ENCODE assay signal across 23 mouse cellular contexts in genomic region chr7:67369645-67370044, GRCm38 (mm10). TPM values are rescaled to one million over a fixed set of nuclear protein-coding genes. Genes with fewer than 3 reads are reported as not detected.
DNase-seq lines count a peak whose midpoint lies in the region; ATAC-seq and TF ChIP-seq lines count a peak whose summit lies in the region.
"Had no signal": no experiment of that assay in that cellular context is flagged by ENCODE, and none has a peak within 500 bp of the region (broad histone marks: within the 10 kb centered on the region; RNA-seq: fewer than 3 reads in every experiment).

No protein-coding gene starts in this region.

- no peak for TF ChIP-seq CTCF in liver, adult 2 months (IDR thresholded peaks at IDR 0.05; ENCODE audit: low read depth, low read length)
- no peak for TF ChIP-seq CTCF in liver, postnatal 0 days (IDR thresholded peaks at IDR 0.05; ENCODE audit: low read depth)

- no peaks in the 10 kb centered on the region for H3K9me3 ChIP-seq in heart, embryonic 11.5 days (replicated peaks; ENCODE audit: control insufficient read depth, low read length)
- no peaks in the 10 kb centered on the region for H3K9me3 ChIP-seq in liver, postnatal 0 days (ENCODE audit: low read length)
- H3K9me3 ChIP-seq in neural tube, embryonic 13.5 days = no peaks in the 10 kb centered on the region
- no peaks in the 10 kb centered on the region for H3K9me3 ChIP-seq in neural tube, embryonic 15.5 days (replicated peaks)
- H3K9me3 ChIP-seq: embryonic facial prominence, embryonic 15.5 days; forebrain, embryonic 10.5 days; hindbrain, embryonic 15.5 days; intestine, embryonic 15.5 days; limb, embryonic 10.5 days; liver, embryonic 12.5 days; neural tube, embryonic 12.5 days had no signal

- ATAC-seq in heart, embryonic 11.5 days (replicated peaks; ENCODE audit: insufficient number of reproducible peaks, low FRiP score, low TSS enrichment) = no peak
- ATAC-seq in liver, postnatal 0 days = no peak
- ATAC-seq in neural tube, embryonic 13.5 days (ENCODE audit: low read depth) = no peak
- ATAC-seq in neural tube, embryonic 15.5 days (ENCODE audit: low FRiP score) = no peak
- ATAC-seq: forebrain, postnatal 0 days; intestine, embryonic 15.5 days; liver, embryonic 12.5 days had no signal

- no peak overlapping the region for H3K4me3 ChIP-seq in heart, embryonic 11.5 days (ENCODE audit: low read depth, low read length)
- H3K4me3 ChIP-seq in liver, adult 2 months (ENCODE audit: insufficient read depth, low read depth, low read length) = no peak overlapping the region
- H3K4me3 ChIP-seq in liver, postnatal 0 days (ENCODE audit: low read depth, low read length) = no peak overlapping the region
- no peak overlapping the region for H3K4me3 ChIP-seq in neural tube, embryonic 13.5 days
- H3K4me3 ChIP-seq in neural tube, embryonic 15.5 days (replicated peaks) = no peak overlapping the region
- H3K4me3 ChIP-seq: embryonic facial prominence, embryonic 15.5 days; forebrain, embryonic 10.5 days; hindbrain, embryonic 15.5 days; intestine, embryonic 15.5 days; limb, embryonic 10.5 days; liver, embryonic 12.5 days; neural tube, embryonic 12.5 days had no signal

- no peak for TF ChIP-seq POLR2A in liver, adult 2 months (IDR thresholded peaks at IDR 0.05; ENCODE audit: extremely low read depth, insufficient read depth, low read length)

- 53% methylated on average over 4 of the region's 4 CpGs for WGBS in heart, embryonic 11.5 days (ENCODE audit: insufficient replicate concordance)
- 21% methylated on average over 4 of the region's 4 CpGs for whole genome bisulfite sequencing in liver, adult 2 months
- WGBS in liver, postnatal 0 days (ENCODE audit: insufficient replicate concordance) = 66% methylated on average over 4 of the region's 4 CpGs
- WGBS in neural tube, embryonic 13.5 days = 78% methylated on average over 4 of the region's 4 CpGs
- 66% methylated on average over 4 of the region's 4 CpGs for WGBS in neural tube, embryonic 15.5 days

- TF ChIP-seq EP300 in liver, postnatal 0 days (IDR thresholded peaks at IDR 0.05; ENCODE audit: low read depth) = no peak

- no peak overlapping the region for H3K27ac ChIP-seq in heart, embryonic 11.5 days (ENCODE audit: low read depth, low read length)
- peak overlapping the region; percentile 49; the same call in 1 of the 2 replicates for H3K27ac ChIP-seq in liver, adult 2 months (replicated peaks; ENCODE audit: insufficient read depth, low read depth, low read length)
- no peak overlapping the region for H3K27ac ChIP-seq in liver, postnatal 0 days (ENCODE audit: low read depth)
- no peak overlapping the region for H3K27ac ChIP-seq in neural tube, embryonic 13.5 days (replicated peaks)
- no peak overlapping the region for H3K27ac ChIP-seq in neural tube, embryonic 15.5 days (replicated peaks)
- H3K27ac ChIP-seq: embryonic facial prominence, embryonic 15.5 days; forebrain, embryonic 10.5 days; hindbrain, embryonic 15.5 days; intestine, embryonic 15.5 days; limb, embryonic 10.5 days; liver, embryonic 12.5 days; neural tube, embryonic 12.5 days had no signal

- peak overlapping the region; percentile 33; the same call in 1 of the 2 replicates for H3K4me2 ChIP-seq in heart, embryonic 11.5 days
- no peak overlapping the region for H3K4me2 ChIP-seq in liver, postnatal 0 days (ENCODE audit: low read depth, low read length)
- H3K4me2 ChIP-seq in neural tube, embryonic 13.5 days = 0 out of 2 replicates have a peak overlapping the region, but pooled peaks have one; percentile 9
- no peak overlapping the region; the same call in 1 of the 2 replicates for H3K4me2 ChIP-seq in neural tube, embryonic 15.5 days
- H3K4me2 ChIP-seq: intestine, embryonic 15.5 days; midbrain, embryonic 11.5 days; neural tube, embryonic 12.5 days had no signal

- H3K36me3 ChIP-seq in heart, embryonic 11.5 days (ENCODE audit: control insufficient read depth, insufficient read depth, low read length) = no peaks in the 10 kb centered on the region
- no peaks in the 10 kb centered on the region for H3K36me3 ChIP-seq in liver, adult 2 months (ENCODE audit: control insufficient read depth, insufficient read depth, low read length)
- H3K36me3 ChIP-seq in liver, postnatal 0 days (replicated peaks; ENCODE audit: insufficient read depth, low read length) = no peaks in the 10 kb centered on the region
- H3K36me3 ChIP-seq in neural tube, embryonic 13.5 days = no peaks in the 10 kb centered on the region
- H3K36me3 ChIP-seq in neural tube, embryonic 15.5 days = no peaks in the 10 kb centered on the region
- H3K36me3 ChIP-seq: embryonic facial prominence, embryonic 15.5 days; hindbrain, embryonic 15.5 days; intestine, embryonic 15.5 days; limb, embryonic 10.5 days; liver, embryonic 12.5 days; neural tube, embryonic 12.5 days had no signal

- no peaks in the 10 kb centered on the region for H3K27me3 ChIP-seq in heart, embryonic 11.5 days (ENCODE audit: control insufficient read depth, insufficient read depth, low read length)
- H3K27me3 ChIP-seq in liver, adult 2 months (ENCODE audit: control insufficient read depth, insufficient read depth, low read length) = no peaks in the 10 kb centered on the region
- H3K27me3 ChIP-seq in liver, postnatal 0 days (ENCODE audit: insufficient read depth, low read length) = no peaks in the 10 kb centered on the region
- H3K27me3 ChIP-seq in neural tube, embryonic 13.5 days = no peaks in the 10 kb centered on the region
- H3K27me3 ChIP-seq in neural tube, embryonic 15.5 days (replicated peaks) = no peaks in the 10 kb centered on the region
- H3K27me3 ChIP-seq: embryonic facial prominence, embryonic 15.5 days; hindbrain, embryonic 15.5 days; intestine, embryonic 15.5 days; liver, embryonic 12.5 days; neural tube, embryonic 12.5 days had no signal

- H3K4me1 ChIP-seq in heart, embryonic 11.5 days (ENCODE audit: control insufficient read depth, insufficient read depth, low read length) = peaks cover 21% of the 10 kb centered on the region
- peaks cover 26% of the 10 kb centered on the region for H3K4me1 ChIP-seq in liver, adult 2 months (ENCODE audit: control insufficient read depth, insufficient read depth, low read length)
- H3K4me1 ChIP-seq in liver, postnatal 0 days (ENCODE audit: insufficient read depth) = peaks cover 24% of the 10 kb centered on the region
- H3K4me1 ChIP-seq in neural tube, embryonic 13.5 days (replicated peaks) = peaks cover 32% of the 10 kb centered on the region
- H3K4me1 ChIP-seq in neural tube, embryonic 15.5 days = peaks cover 21% of the 10 kb centered on the region

- intact Hi-C loops in heart, postnatal 10 days (cut with DNase I) = loop anchor here (5.0 kb wide), 2 partner anchors 127 to 178 kb away; no protein-coding TSS in a partner anchor

- H3K79me2 ChIP-seq in liver, adult 2 months (ENCODE audit: control insufficient read depth, insufficient read depth, low read length) = peaks cover 15% of the 10 kb centered on the region

- DNase-seq in heart, postnatal 10 days = no peak
- DNase-seq in liver, adult 2 months (ENCODE audit: extremely low read depth, low read depth, low spot score) = peak; percentile 67
- DNase-seq in liver, postnatal 0 days = no peak
- no peak for DNase-seq in kidney, adult 11 months
- DNase-seq: adrenal gland, adult 2 months; cerebellum, adult 9-11 months; forebrain, postnatal 0 days; kidney, postnatal 36 days; layer of hippocampus, adult 9-11 months; lung, postnatal 10 days; spleen, adult 18-20 months; thymus, postnatal 36 days had no signal

- H3K9ac ChIP-seq in heart, embryonic 11.5 days (ENCODE audit: low read depth, low read length) = no peak overlapping the region
- H3K9ac ChIP-seq in liver, adult 2 months (ENCODE audit: low read depth, low read length) = no peak overlapping the region; the same call in 1 of the 2 replicates
- no peak overlapping the region for H3K9ac ChIP-seq in liver, postnatal 0 days (replicated peaks)
- no peak overlapping the region for H3K9ac ChIP-seq in neural tube, embryonic 13.5 days
- no peak overlapping the region for H3K9ac ChIP-seq in neural tube, embryonic 15.5 days (replicated peaks)
- H3K9ac ChIP-seq: embryonic facial prominence, embryonic 15.5 days; forebrain, postnatal 0 days; hindbrain, embryonic 15.5 days; intestine, embryonic 15.5 days; liver, embryonic 12.5 days; neural tube, embryonic 12.5 days had no signal

RNA-seq across cellular contexts. Expression of gene Mef2a, which starts 3.0 kb away (rescaled TPM):
- 66.4 and 72.5 TPM in 2 replicates for polyA plus RNA-seq in heart, embryonic 11.5 days (2014; fragmentation: Nextera tagmentation; extraction: Ambion mirVana)
- 100 to 1,000 TPM; 192 to 218 TPM for total RNA-seq in heart, postnatal 10 days (2021)
- 22.7 and 24.8 TPM in 2 replicates for total RNA-seq in liver, adult 2 months (2014; rRNA removed)
- 5.5 and 12.0 TPM in 2 replicates for polyA plus RNA-seq in liver, adult 2 months (2012; rRNA removed)
- 10.3 and 10.7 TPM in 2 replicates for polyA plus RNA-seq in liver, postnatal 0 days (2015; fragmentation: Nextera tagmentation; extraction: Ambion mirVana)
- polyA plus RNA-seq in neural tube, embryonic 13.5 days (2015; fragmentation: Nextera tagmentation; extraction: Ambion mirVana) = 33.5 and 36.1 TPM in 2 replicates
- polyA plus RNA-seq in neural tube, embryonic 15.5 days (2015; fragmentation: Nextera tagmentation; extraction: Ambion mirVana) = 29.6 and 30.1 TPM in 2 replicates

Comparison
In these comparisons a context has a peak if more than half of its experiments do, and no peak if none do; other contexts are left out.
1. H3K4me2 ChIP-seq: peak in heart, embryonic 11.5 days (single experiment) and neural tube, embryonic 13.5 days (single experiment); none in liver, postnatal 0 days (single experiment) and neural tube, embryonic 15.5 days (single experiment).